Mouse (Mus musculus) testis, adult 2 months (tissue): ENCODE results near the gene Gm3854.

ENCODE experiments used
- CTCF ChIP-seq: fragments of 200-500 bp; IDR thresholded peaks from 2 replicates; pipeline ENCODE4 v1.5.1; 2012; ENCODE audit warnings: low read depth, mild to moderate bottlenecking, inconsistent platforms, low read length, moderate library complexity; ENCODE audit not compliant: control insufficient read depth, insufficient read depth, insufficient replicate concordance
- POLR2A ChIP-seq: fragments of 200-500 bp; IDR thresholded peaks from 2 replicates; pipeline ENCODE4 v1.6.1; 2012; ENCODE audit warnings: low read depth, mild to moderate bottlenecking, inconsistent platforms, low read length, moderate library complexity; ENCODE audit not compliant: control insufficient read depth

GRCm38 (mm10) chr7:6378441-6378840 is 34.9 kb downstream of the Gm3854 start:
- no peak for TF ChIP-seq POLR2A
- TF ChIP-seq CTCF: no peak
